Mouse (Mus musculus) large intestine, adult 2 months (tissue): Measurements from ENCODE around the gene Gm47289. TPM values are rescaled to one million over a fixed set of nuclear protein-coding genes. Genes with fewer than 3 reads are reported as not detected.

Experiments
- DNase-seq: peaks from one replicate; pipeline ENCODE4 v3.0.0-alpha.2; 2012; ENCODE audit warnings: low read depth, low spot score
- WGBS: fragments of 180-500 bp; shearing (Covaris S2); methylation state at CpG from one replicate; pipeline ENCODE4 v1.1.7; 2018; 5-methylcytosine and 5-hydroxymethylcytosine counted together
- polyA plus RNA-seq: library from polyadenylated mRNA; depleted of rRNA; stranded (reverse); fragments of >200 nt; gene quantifications from 2 replicates; pipeline ENCODE4 v1.2.3, GENCODE M21; 2012; rRNA removed

Gene Gm47289
- polyA plus RNA-seq: not detected in 2 replicates

DNA sequence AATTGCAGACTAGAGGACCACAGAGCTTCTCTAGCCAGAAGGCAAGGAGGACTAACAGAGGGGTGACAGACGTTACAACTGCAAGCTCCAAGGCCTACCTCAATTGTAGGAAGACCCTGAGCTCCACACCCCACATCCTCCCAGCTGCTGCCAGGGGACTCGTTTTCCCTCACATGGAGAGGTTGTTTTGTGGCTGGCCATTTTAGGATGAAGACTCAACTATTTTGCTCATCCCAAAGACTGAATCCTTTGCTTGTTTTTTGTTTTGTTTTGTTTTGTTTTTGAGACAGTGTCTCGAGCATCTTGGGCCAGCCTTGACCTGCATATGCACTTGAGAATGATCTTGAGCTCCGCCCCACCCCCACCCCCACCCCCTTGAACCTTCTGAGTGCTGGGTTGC is at the start of gene Gm47289:
Gene Gm47289 (plus strand): TSS at position 301 of the 400 bp plus-strand sequence.
- 61% methylated on average over 4 of the region's 4 CpGs for WGBS

DNA sequence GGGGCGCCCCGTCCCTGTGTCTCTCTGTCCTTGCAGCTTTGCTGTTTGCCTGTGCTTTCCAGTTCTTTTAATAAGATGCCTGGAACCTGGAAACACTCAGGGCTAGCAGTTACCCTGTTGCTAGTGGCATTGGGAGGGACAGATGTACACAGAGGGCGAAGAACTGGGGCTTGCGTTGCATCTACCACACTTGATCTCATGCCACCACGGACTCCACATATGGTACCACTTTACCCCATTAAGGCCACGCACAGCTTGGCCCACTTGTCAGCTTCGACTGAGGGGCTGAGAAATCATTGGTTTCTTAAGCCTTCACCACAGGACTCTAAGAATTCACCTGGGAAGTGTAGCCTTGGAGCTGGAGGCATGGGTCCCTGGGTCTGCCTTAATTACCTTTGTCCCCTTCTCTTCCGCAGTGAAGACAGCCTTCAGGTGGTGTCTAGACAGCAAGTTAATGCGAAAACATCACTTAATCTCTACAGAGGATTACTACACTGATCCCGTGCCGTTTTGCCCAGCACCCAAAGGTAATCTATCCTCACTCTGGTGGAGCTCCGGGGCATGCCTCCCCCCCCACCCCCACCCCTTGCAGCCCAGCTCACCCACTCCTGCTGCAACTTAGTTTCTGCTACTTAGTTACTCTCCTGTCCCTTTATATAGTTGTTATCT is 49.1 kb upstream of the Gm47289 start:
- no peak for DNase-seq
- 71% methylated on average over 12 of the region's 12 CpGs for WGBS

More for the DNA sequence above, at the start of gene Gm47289:
- DNase-seq: no peak

- 62% methylated on average over 3 of the region's 3 CpGs for WGBS
Measured at GRCm38 (mm10) chr9:119110640-119111039, 48.3 kb upstream of the Gm47289 start.

GRCm38 (mm10) chr9:119114911-119115310 is 44.0 kb upstream of the Gm47289 start:
- WGBS: 78% methylated on average over 17 of the region's 17 CpGs
- no peak for DNase-seq

More at GRCm38 (mm10) chr9:119110640-119111039, 48.3 kb upstream of the Gm47289 start:
- no peak for DNase-seq

- 79% methylated on average over 19 of the region's 19 CpGs for WGBS
- DNase-seq: no peak
Measured at GRCm38 (mm10) chr9:119119409-119120167, 39.4 kb upstream of the Gm47289 start.

- WGBS: 48% methylated on average over 3 of the region's 3 CpGs
- DNase-seq: no peak
Measured at GRCm38 (mm10) chr9:119120168-119120560, 38.8 kb upstream of the Gm47289 start.

- no peak for DNase-seq
- WGBS: 83% methylated on average over 18 of the region's 18 CpGs
Measured at GRCm38 (mm10) chr9:119122596-119123369, 36.2 kb upstream of the Gm47289 start.

- no peak for DNase-seq
- 74% methylated on average over 12 of the region's 12 CpGs for WGBS
Measured at GRCm38 (mm10) chr9:119128436-119129181, 30.4 kb upstream of the Gm47289 start.

DNA sequence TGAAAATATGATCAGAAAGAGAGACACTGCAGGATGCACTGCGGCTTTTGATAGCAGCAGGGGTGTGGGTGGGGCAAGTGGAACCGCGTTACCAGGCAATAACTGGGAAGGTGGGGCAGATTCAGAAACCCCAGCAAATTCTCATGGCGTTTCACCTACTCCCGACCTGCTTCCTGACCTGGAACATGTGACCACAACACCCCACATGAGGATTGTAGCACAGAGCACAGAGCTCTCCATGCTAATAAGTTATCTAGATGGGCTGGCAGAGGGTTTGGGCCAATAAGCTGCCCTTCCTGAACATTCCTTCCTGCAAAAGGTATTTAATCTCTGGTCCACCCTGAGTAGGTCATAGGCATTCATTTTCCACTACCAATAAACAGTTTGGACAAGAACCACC is 28.3 kb upstream of the Gm47289 start:
- 14% methylated on average over 5 of the region's 5 CpGs for WGBS
- DNase-seq: no peak

- 80% methylated on average over 2 of the region's 2 CpGs for WGBS
- DNase-seq: no peak
Measured at GRCm38 (mm10) chr9:119138836-119139235, 20.1 kb upstream of the Gm47289 start.

GRCm38 (mm10) chr9:119142066-119142465 is 16.9 kb upstream of the Gm47289 start:
- WGBS: 64% methylated on average over 5 of the region's 5 CpGs

GRCm38 (mm10) chr9:119143372-119143771 is 15.6 kb upstream of the Gm47289 start:
- 66% methylated on average over 9 of the region's 9 CpGs for WGBS
- DNase-seq: no peak

More at GRCm38 (mm10) chr9:119142066-119142465, 16.9 kb upstream of the Gm47289 start:
- DNase-seq: no peak

DNA sequence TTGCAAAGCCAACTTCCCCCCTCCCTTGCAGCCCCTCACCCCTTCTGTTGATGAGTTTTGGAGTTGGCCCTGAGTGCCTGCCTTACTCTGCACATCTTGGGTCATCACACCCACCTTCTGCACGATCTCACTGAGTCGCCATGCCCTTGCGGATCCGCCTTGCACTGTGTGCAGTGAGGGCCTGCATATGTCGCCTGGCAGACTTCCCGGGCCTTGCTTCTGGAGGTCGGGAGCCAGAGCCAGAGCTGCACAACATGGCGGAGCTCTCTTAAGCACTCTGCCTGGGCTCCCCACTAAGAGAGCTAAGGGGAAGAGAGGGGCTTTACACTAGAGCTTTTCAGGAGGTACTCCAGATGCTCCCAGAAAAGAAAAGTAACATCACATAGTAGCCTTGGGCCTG is 14.3 kb upstream of the Gm47289 start:
- DNase-seq: no peak
- 68% methylated on average over 8 of the region's 8 CpGs for WGBS

DNA sequence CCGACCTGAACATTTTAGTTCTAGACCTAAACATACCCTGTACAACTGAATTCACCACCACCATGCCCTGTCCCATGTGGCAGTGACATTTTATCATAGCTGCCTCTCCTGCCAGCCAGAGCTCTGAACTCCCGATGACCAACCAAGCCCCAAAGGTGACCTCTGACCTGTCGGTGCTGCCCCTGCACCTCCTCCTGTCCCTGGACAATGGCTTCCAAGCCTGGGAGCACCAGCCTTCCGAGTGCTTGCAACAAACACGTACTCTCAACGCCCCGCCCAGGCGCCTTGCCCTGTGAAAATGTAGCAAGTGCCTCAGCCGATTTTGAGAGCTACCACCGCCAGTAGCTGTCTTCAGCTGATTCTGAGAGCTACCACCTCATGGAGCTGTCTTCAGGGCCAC is 13.8 kb upstream of the Gm47289 start:
- DNase-seq: no peak
- 49% methylated on average over 10 of the region's 10 CpGs for WGBS

GRCm38 (mm10) chr9:119145638-119146037 is 13.3 kb upstream of the Gm47289 start:
- no peak for DNase-seq
- WGBS: 58% methylated on average over 6 of the region's 6 CpGs

GRCm38 (mm10) chr9:119146098-119146770 is 12.7 kb upstream of the Gm47289 start:
- 57% methylated on average over 13 of the region's 13 CpGs for WGBS

GRCm38 (mm10) chr9:119149601-119150000 is 9.4 kb upstream of the Gm47289 start:
- WGBS: 32% methylated on average over 5 of the region's 5 CpGs
- DNase-seq: no peak

More at GRCm38 (mm10) chr9:119146098-119146770, 12.7 kb upstream of the Gm47289 start:
- no peak for DNase-seq

DNA sequence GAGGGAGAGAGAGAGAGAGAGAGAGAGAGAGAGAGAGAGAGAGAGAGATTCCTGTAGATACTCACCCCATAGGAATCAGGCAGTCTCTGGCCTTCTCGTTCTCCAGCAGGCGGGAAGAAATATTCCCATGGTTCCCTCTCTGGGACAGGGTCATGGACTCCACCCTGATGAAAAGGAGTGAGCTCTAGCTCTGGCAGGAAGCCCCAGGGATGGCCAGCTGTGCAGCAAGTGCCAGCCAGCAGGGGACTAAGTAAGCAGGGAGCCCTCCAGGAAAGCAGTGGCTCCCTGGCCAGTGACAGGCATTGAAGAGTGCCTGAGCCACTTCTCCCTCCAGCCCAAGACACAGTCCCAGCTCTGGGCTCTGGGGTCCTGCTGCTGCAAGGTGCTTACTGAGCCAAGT is 7.2 kb upstream of the Gm47289 start:
- no peak for DNase-seq
- WGBS: 61% methylated on average over 2 of the region's 2 CpGs

DNA sequence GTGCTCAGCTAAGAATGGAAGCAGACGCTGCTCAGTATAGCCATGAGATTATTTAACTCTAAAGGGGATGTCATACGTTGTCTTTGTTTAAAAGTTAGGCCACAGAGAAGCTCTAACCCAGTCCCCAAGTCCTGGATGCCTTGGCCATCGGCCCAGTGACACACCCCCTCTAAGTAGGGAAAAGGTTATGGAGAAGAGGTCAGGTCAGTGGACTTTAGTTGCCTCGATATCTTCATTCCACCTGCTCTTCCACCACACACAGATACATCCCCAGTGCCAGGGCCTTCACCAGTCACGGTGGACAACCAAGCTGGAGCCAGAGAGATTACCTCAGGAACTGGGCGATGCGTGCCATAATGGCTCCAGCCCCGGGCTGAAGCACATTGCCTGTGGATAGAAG is 3.5 kb upstream of the Gm47289 start:
- DNase-seq: no peak
- 55% methylated on average over 8 of the region's 8 CpGs for WGBS
